Mouse (Mus musculus) midbrain, embryonic 16.5 days (tissue): Measurements from ENCODE around the gene Ewsr1. TPM values are rescaled to one million over a fixed set of nuclear protein-coding genes. Genes with fewer than 3 reads are reported as not detected.
A peak's percentile ranks its signal among the peaks of the same experiment; 100 is the strongest.

ENCODE experiments used
- ATAC-seq: fragments of 200-750 bp; cut with Nextera tagmentation; 2 replicates; pipeline ENCODE4 v1.8.0; 2017; ENCODE audit warnings: moderate TSS enrichment
- H3K27ac ChIP-seq: fragments of 300-500 bp; sonication (generic); 2 replicates; pipeline ENCODE4 v1.5.1; 2014; ENCODE audit warnings: mild to moderate bottlenecking, low read length, mixed read lengths
- H3K27me3 ChIP-seq: fragments of 300-500 bp; sonication (generic); 2 replicates; pipeline ENCODE4 v1.6.1; 2014; ENCODE audit warnings: low read depth, low read length, mixed read lengths; ENCODE audit not compliant: control insufficient read depth, insufficient read depth
- H3K36me3 ChIP-seq: fragments of 300-500 bp; sonication (generic); 2 replicates; pipeline ENCODE4 v1.6.1; 2014; ENCODE audit warnings: mild to moderate bottlenecking, low read length, moderate library complexity, mixed read lengths; ENCODE audit not compliant: control insufficient read depth, insufficient read depth
- H3K4me1 ChIP-seq: fragments of 300-500 bp; sonication (generic); 2 replicates; pipeline ENCODE4 v1.6.1; 2014; ENCODE audit warnings: mild to moderate bottlenecking, low read length, mixed read lengths; ENCODE audit not compliant: control insufficient read depth, insufficient read depth
- H3K4me2 ChIP-seq: fragments of 300-500 bp; sonication (generic); 2 replicates; pipeline ENCODE4 v1.6.1; 2014; ENCODE audit warnings: mild to moderate bottlenecking, low read length, mixed read lengths
- H3K4me3 ChIP-seq: fragments of 300-500 bp; sonication (generic); 2 replicates; pipeline ENCODE4 v1.5.1; 2014; ENCODE audit warnings: low read depth, mild to moderate bottlenecking, low read length, moderate library complexity, mixed read lengths
- H3K9ac ChIP-seq: fragments of 300-500 bp; sonication (generic); 2 replicates; pipeline ENCODE4 v1.6.1; 2014; ENCODE audit warnings: low read depth, low read length, mixed read lengths
- H3K9me3 ChIP-seq: fragments of 300-500 bp; sonication (generic); replicated peaks from 2 replicates; pipeline ENCODE4 v1.6.1; 2014; ENCODE audit warnings: mild to moderate bottlenecking, low read length, mixed read lengths; ENCODE audit not compliant: control insufficient read depth, poor library complexity, severe bottlenecking
- WGBS: fragments of 180-500 bp; shearing (Covaris S2); extraction: QIAGEN DNeasy Blood & Tissue Kit; methylation state at CpG from one replicate; pipeline ENCODE4 v1.1.7; 2014; 5-methylcytosine and 5-hydroxymethylcytosine counted together
- polyA plus RNA-seq: library from polyadenylated mRNA; unstranded; fragments of >200 nt; fragmentation: Nextera tagmentation; extraction: Ambion mirVana; gene quantifications from 2 replicates; pipeline ENCODE4 v1.2.1, GENCODE M21; 2015

Gene Ewsr1
- polyA plus RNA-seq, 1 experiment from 2014 or later = 548 TPM

DNA sequence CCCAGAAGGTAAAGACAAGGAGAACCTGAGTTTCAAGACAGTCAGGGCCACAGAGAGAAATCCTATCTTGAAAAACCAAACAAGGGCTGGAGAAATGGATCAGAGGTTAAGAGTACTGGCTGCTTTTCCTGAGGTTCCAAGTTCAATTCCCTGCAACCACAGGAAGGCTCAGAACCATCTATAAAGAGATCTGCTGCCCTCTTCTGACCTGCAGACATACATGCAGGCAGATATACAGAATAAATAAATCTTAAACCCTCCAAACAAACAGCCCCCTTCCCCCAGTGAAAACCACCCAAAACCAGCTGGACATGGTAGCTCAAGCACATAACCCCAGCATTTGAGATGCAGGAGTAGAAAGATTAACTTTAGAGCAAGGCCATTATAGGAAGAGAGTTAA is 23.3 kb downstream of the Ewsr1 start:
- peaks cover 37% of the 10 kb centered on the region for H3K36me3 ChIP-seq
- no peaks in the 10 kb centered on the region for H3K4me1 ChIP-seq
- no peak overlapping the region for H3K4me3 ChIP-seq
- no peak overlapping the region for H3K27ac ChIP-seq
- no peak for ATAC-seq
- H3K27me3 ChIP-seq = no peaks in the 10 kb centered on the region
- no peak overlapping the region for H3K4me2 ChIP-seq
- no peaks in the 10 kb centered on the region for H3K9me3 ChIP-seq
- no peak overlapping the region for H3K9ac ChIP-seq

- no peaks in the 10 kb centered on the region for H3K9me3 ChIP-seq
- no peak overlapping the region for H3K4me2 ChIP-seq
- H3K9ac ChIP-seq = no peak overlapping the region
- no peaks in the 10 kb centered on the region for H3K27me3 ChIP-seq
- H3K36me3 ChIP-seq = peaks cover 36% of the 10 kb centered on the region
- no peak for ATAC-seq
- 68% methylated on average over 4 of the region's 4 CpGs for WGBS
- no peaks in the 10 kb centered on the region for H3K4me1 ChIP-seq
- no peak overlapping the region for H3K4me3 ChIP-seq
- no peak overlapping the region for H3K27ac ChIP-seq
These were observed 24.2 kb downstream of the Ewsr1 start for GRCm38 (mm10) chr11:5074882-5075281.

GRCm38 (mm10) chr11:5068126-5068971 is 30.7 kb downstream of the Ewsr1 start:
- 84% methylated on average over 9 of the region's 9 CpGs for WGBS
- no peak for ATAC-seq
- no peak overlapping the region for H3K9ac ChIP-seq
- no peak overlapping the region for H3K27ac ChIP-seq
- H3K9me3 ChIP-seq = no peaks in the 10 kb centered on the region
- peaks cover 10% of the 10 kb centered on the region for H3K4me1 ChIP-seq
- H3K4me3 ChIP-seq = no peak overlapping the region
- peaks cover 37% of the 10 kb centered on the region for H3K36me3 ChIP-seq
- peaks cover 4% of the 10 kb centered on the region for H3K27me3 ChIP-seq
- no peak overlapping the region for H3K4me2 ChIP-seq

- peaks cover 28% of the 10 kb centered on the region for H3K36me3 ChIP-seq
- H3K9me3 ChIP-seq = no peaks in the 10 kb centered on the region
- H3K27me3 ChIP-seq = peaks cover 16% of the 10 kb centered on the region
- no peak overlapping the region for H3K4me2 ChIP-seq
- no peak overlapping the region for H3K9ac ChIP-seq
- ATAC-seq = no peak
- H3K4me3 ChIP-seq = no peak overlapping the region
- peaks cover 20% of the 10 kb centered on the region for H3K4me1 ChIP-seq
- H3K27ac ChIP-seq = no peak overlapping the region
These were observed 32.0 kb downstream of the Ewsr1 start for GRCm38 (mm10) chr11:5067063-5067462.

DNA sequence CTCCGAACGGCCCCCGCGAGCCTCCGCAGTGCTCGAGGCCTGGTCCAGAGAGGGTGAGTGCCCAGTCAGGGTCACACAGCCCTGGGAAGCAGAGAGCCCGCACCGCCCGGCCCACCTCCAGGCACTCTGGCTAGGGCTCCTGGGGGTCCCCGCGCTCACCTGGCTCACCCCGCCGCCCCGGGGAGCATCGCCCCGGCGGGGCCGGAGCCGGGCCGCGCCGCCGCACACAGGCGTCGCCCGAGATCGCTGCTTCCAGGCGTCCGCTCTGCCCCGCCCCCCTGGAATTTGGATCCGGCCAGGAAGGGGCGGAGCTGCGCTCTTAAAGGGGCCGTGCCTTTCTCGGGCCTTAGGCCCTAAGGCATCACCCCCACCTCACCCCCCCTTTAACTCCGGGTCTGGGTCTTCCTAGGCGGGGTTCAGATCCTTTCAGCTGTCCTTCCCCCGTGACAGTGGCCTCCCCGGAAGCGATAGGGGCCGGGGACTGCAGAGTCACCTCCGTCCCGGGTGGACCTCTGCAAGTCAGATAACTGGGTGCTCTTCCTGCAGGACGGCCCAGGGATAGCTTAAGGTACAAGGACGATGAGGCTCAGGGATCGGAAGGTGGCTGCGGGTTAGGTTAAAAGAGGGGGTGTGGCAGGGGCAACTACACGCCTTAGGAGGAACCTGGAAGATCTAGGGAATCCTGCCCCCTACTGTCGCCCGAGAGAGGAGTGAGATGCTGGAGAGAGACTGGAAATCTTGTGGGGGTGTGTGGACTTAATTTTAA is 33.8 kb downstream of the Ewsr1 start, which contains the start of gene Gas2l1:
Gene Gas2l1, minus strand, starts transcription at position 272 of the 766 bp plus-strand sequence.
- Histone ChIP-seq H3K9me3 (no peaks in the 10 kb centered on the region), H3K4me1 (peaks cover 30% of the 10 kb centered on the region), H3K27ac (peak within 1 kb of the TSS; percentile 31; the same call in 1 of the 2 replicates), H3K9ac (peak within 1 kb of the TSS; percentile 77), H3K4me3 (peak within 1 kb of the TSS; percentile 70), H3K27me3 (peaks cover 33% of the 10 kb centered on the region), H3K4me2 (peak within 1 kb of the TSS; percentile 79), H3K36me3 (peaks cover 15% of the 10 kb centered on the region)
- peak; percentile 85 for ATAC-seq
- under 1% methylated on average over 45 of the region's 50 CpGs for WGBS

- Histone ChIP-seq H3K4me3 (peak overlapping the region; percentile 70), H3K9ac (peak overlapping the region; percentile 77), H3K9me3 (no peaks in the 10 kb centered on the region), H3K36me3 (peaks cover 15% of the 10 kb centered on the region), H3K4me1 (peaks cover 33% of the 10 kb centered on the region), H3K27ac (no peak overlapping the region), H3K4me2 (peak overlapping the region; percentile 79), H3K27me3 (peaks cover 40% of the 10 kb centered on the region)
- WGBS = 17% methylated on average over 38 of the region's 38 CpGs
- peak; percentile 24 for ATAC-seq
These were observed 34.6 kb downstream of the Ewsr1 start for GRCm38 (mm10) chr11:5064282-5065055.

DNA sequence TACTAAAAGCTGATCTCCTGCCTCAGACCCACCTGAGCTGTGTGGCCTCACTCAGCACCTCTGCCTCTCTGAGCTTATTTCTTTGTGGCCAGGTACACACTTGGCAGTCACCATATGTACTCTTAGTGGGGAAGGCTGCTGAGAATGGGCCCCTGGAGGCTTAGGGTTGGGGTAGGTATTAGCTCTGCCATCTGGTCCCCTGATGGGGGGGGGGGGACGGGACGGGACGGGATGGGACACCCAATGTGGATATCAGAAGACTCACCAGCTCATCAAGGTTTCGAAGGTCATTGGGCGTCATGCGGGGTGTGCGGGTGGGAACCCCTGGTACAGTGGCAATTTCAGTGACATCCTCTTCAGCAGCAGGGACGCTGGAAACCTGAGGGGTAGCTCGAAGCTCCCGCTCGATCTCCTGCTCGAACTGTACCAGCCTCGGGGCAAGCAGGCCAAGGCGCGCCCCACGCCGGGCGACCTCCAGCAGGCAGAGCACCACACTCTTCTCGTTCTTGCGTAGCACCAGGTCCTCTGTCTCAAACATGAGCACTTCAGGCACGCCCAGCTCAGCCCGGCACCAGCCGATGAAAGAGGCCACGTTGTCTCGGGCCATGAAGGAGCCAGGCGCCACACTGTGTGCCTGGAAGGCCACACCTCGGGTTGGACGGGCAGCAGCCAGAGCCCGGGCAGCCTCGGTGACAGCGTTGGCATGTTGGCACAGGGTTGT is 35.3 kb downstream of the Ewsr1 start:
- H3K4me2 ChIP-seq = peak overlapping the region; percentile 79
- H3K36me3 ChIP-seq = peaks cover 11% of the 10 kb centered on the region
- H3K27ac ChIP-seq = no peak overlapping the region
- 54% methylated on average over 30 of the region's 31 CpGs for WGBS
- ATAC-seq = peak; percentile 1; the same call in 1 of the 2 replicates
- H3K9me3 ChIP-seq = no peaks in the 10 kb centered on the region
- H3K9ac ChIP-seq = peak overlapping the region; percentile 36; the same call in 1 of the 2 replicates
- H3K4me3 ChIP-seq = peak overlapping the region; percentile 70
- peaks cover 33% of the 10 kb centered on the region for H3K4me1 ChIP-seq
- H3K27me3 ChIP-seq = peaks cover 45% of the 10 kb centered on the region

DNA sequence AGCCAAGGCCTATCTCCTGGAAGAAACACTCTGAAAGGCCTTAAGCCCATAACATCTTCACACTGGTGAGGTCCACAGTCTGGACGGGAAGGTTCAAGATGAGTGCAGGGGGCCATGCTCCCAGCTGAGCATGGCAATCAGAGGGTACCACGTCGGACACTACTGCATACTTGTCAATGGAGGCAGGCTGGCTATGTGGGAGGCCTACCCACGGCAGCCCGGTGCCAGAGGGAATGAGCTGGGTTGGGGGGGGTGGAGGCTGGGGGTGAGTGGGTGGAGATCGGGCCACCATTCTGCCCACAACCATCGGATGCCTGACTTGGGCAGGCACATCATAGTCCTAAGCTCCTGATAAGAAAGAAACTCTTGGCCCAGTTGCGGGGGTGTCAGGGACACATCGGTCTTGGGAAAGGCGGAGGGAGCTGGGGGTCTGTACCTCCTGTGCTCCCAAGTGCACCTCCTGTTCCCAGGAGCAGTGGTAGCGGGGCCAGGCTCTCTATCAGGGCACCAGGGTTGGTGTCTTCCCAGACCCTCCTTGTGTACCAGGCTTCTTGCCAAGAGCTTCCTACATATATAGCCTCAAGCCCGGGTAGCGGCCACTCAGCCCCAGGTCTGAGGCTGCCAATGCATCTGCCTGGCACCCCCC is 36.1 kb downstream of the Ewsr1 start:
- peak overlapping the region; percentile 58; the same call in 1 of the 2 replicates for H3K4me2 ChIP-seq
- H3K36me3 ChIP-seq = peaks cover 4% of the 10 kb centered on the region; the same call in 1 of the 2 replicates
- WGBS = 63% methylated on average over 13 of the region's 13 CpGs
- no peak for ATAC-seq
- no peaks in the 10 kb centered on the region for H3K9me3 ChIP-seq
- H3K27ac ChIP-seq = no peak overlapping the region
- peaks cover 45% of the 10 kb centered on the region for H3K27me3 ChIP-seq
- no peak overlapping the region for H3K4me3 ChIP-seq
- peaks cover 37% of the 10 kb centered on the region for H3K4me1 ChIP-seq
- no peak overlapping the region for H3K9ac ChIP-seq
